In the genomic region with DNA sequence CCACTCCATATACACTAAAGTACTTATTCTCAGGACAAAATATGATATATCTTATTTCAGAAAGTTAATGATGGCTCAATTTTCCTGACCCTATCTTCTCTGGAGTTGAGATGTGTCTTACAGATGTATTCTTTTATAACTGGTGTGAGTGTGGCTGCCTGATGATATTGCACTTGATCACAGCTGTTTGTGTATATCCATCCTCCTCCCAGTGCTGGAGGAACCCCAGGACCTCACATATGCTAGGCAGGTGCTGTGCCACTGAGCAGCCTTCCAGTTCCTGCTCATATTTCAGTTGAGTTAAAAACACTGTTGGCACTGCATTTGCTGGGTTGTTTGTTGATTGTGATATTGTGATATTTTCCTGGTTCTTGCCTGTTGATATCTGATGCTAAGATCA, we compare ENCODE assay signal across 26 mouse cellular contexts. TPM values are rescaled to one million over a fixed set of nuclear protein-coding genes. Genes with fewer than 3 reads are reported as not detected.
DNase-seq lines count a peak whose midpoint lies in the region; ATAC-seq and TF ChIP-seq lines count a peak whose summit lies in the region.
"Had no signal": no experiment of that assay in that cellular context is flagged by ENCODE, and none has a peak within 500 bp of the region (broad histone marks: within the 10 kb centered on the region; RNA-seq: fewer than 3 reads in every experiment).

No protein-coding gene starts in this region.

- H3K4me2 ChIP-seq in embryonic facial prominence, embryonic 13.5 days: no peak overlapping the region
- no peak overlapping the region for H3K4me2 ChIP-seq in midbrain, embryonic 11.5 days
- H3K4me2 ChIP-seq in midbrain, embryonic 15.5 days: no peak overlapping the region
- no peak overlapping the region for H3K4me2 ChIP-seq in myocyte (ENCODE audit: low read depth)
- H3K4me2 ChIP-seq: forebrain, embryonic 13.5 days; forebrain, embryonic 15.5 days had no signal

- no peaks in the 10 kb centered on the region for H3K27me3 ChIP-seq in embryonic facial prominence, embryonic 13.5 days
- no peaks in the 10 kb centered on the region for H3K27me3 ChIP-seq in embryonic facial prominence, embryonic 10.5 days (replicated peaks; ENCODE audit: low read depth, poor library complexity, severe bottlenecking)
- no peaks in the 10 kb centered on the region for H3K27me3 ChIP-seq in midbrain, embryonic 11.5 days (ENCODE audit: control insufficient read depth, insufficient read depth, low read length)
- no peaks in the 10 kb centered on the region for H3K27me3 ChIP-seq in midbrain, embryonic 15.5 days (replicated peaks)
- no peaks in the 10 kb centered on the region for H3K27me3 ChIP-seq in myocyte (ENCODE audit: control insufficient read depth, insufficient read depth, insufficient read length)
- H3K27me3 ChIP-seq: CH12.LX; forebrain, embryonic 13.5 days; forebrain, embryonic 15.5 days; Patski had no signal

- no peaks in the 10 kb centered on the region for H3K4me1 ChIP-seq in embryonic facial prominence, embryonic 13.5 days
- H3K4me1 ChIP-seq in embryonic facial prominence, embryonic 10.5 days: no peaks in the 10 kb centered on the region
- H3K4me1 ChIP-seq in midbrain, embryonic 11.5 days (ENCODE audit: control insufficient read depth, insufficient read depth, low read length): no peaks in the 10 kb centered on the region
- no peaks in the 10 kb centered on the region for H3K4me1 ChIP-seq in midbrain, embryonic 15.5 days
- H3K4me1 ChIP-seq: forebrain, embryonic 13.5 days; forebrain, embryonic 15.5 days had no signal

- H3K79me2 ChIP-seq in myocyte (ENCODE audit: control insufficient read depth, insufficient read depth): no peaks in the 10 kb centered on the region

- no peak for DNase-seq in embryonic facial prominence, embryonic 10.5 days (ENCODE audit: low spot score)
- peak; percentile 39 for DNase-seq in midbrain, embryonic 11.5 days (ENCODE audit: low spot score, missing footprints)
- no peak for DNase-seq in adrenal gland, postnatal 4 days (ENCODE audit: low spot score in 2 of 2)
- DNase-seq: adrenal gland, adult 2 months; adrenal gland, postnatal 10 days; adrenal gland, postnatal 25 days; B cell, adult 2 months; cerebellum, adult 11-12 months; cerebellum, adult 2 months; cerebellum, adult 9-10 months; cerebellum, postnatal 10 days; cerebellum, postnatal 25 days; forebrain, postnatal 0 days had no signal

- H3K9me3 ChIP-seq in embryonic facial prominence, embryonic 13.5 days: no peaks in the 10 kb centered on the region
- H3K9me3 ChIP-seq in embryonic facial prominence, embryonic 10.5 days: no peaks in the 10 kb centered on the region
- H3K9me3 ChIP-seq in midbrain, embryonic 11.5 days (ENCODE audit: control insufficient read depth, low read length): no peaks in the 10 kb centered on the region
- no peaks in the 10 kb centered on the region for H3K9me3 ChIP-seq in midbrain, embryonic 15.5 days
- H3K9me3 ChIP-seq: forebrain, embryonic 13.5 days; forebrain, embryonic 15.5 days; G1E had no signal

- no peaks in the 10 kb centered on the region for H3K36me3 ChIP-seq in embryonic facial prominence, embryonic 13.5 days
- H3K36me3 ChIP-seq in embryonic facial prominence, embryonic 10.5 days (replicated peaks): no peaks in the 10 kb centered on the region
- H3K36me3 ChIP-seq in midbrain, embryonic 11.5 days (ENCODE audit: control insufficient read depth, insufficient read depth, low read length): no peaks in the 10 kb centered on the region
- H3K36me3 ChIP-seq in midbrain, embryonic 15.5 days (replicated peaks): no peaks in the 10 kb centered on the region
- H3K36me3 ChIP-seq in myocyte (ENCODE audit: control insufficient read depth, insufficient read depth): no peaks in the 10 kb centered on the region
- H3K36me3 ChIP-seq: forebrain, embryonic 15.5 days; G1E had no signal

- no peak overlapping the region for H3ac ChIP-seq in myocyte (ENCODE audit: control insufficient read depth, insufficient read length)

- no peak overlapping the region for H3K4me3 ChIP-seq in embryonic facial prominence, embryonic 13.5 days
- H3K4me3 ChIP-seq in embryonic facial prominence, embryonic 10.5 days: no peak overlapping the region
- no peak overlapping the region for H3K4me3 ChIP-seq in midbrain, embryonic 11.5 days (ENCODE audit: low read depth, low read length)
- no peak overlapping the region for H3K4me3 ChIP-seq in midbrain, embryonic 15.5 days
- H3K4me3 ChIP-seq in myocyte: no peak overlapping the region
- H3K4me3 ChIP-seq: forebrain, embryonic 13.5 days; forebrain, embryonic 15.5 days had no signal

- H3K27ac ChIP-seq in embryonic facial prominence, embryonic 13.5 days: no peak overlapping the region
- no peak overlapping the region for H3K27ac ChIP-seq in embryonic facial prominence, embryonic 10.5 days (replicated peaks)
- no peak overlapping the region for H3K27ac ChIP-seq in midbrain, embryonic 11.5 days (ENCODE audit: low read depth, low read length)
- H3K27ac ChIP-seq in midbrain, embryonic 15.5 days: no peak overlapping the region
- H3K27ac ChIP-seq: forebrain, embryonic 13.5 days; forebrain, embryonic 15.5 days had no signal

- 0 out of 2 replicates have a peak, but pooled peaks have one; percentile 59 for ATAC-seq in embryonic facial prominence, embryonic 13.5 days (ENCODE audit: insufficient number of reproducible peaks, insufficient read depth, low FRiP score, low TSS enrichment, low read depth)
- ATAC-seq in midbrain, embryonic 11.5 days (ENCODE audit: low FRiP score): no peak
- ATAC-seq in midbrain, embryonic 15.5 days (replicated peaks): no peak
- ATAC-seq: activated CD4-positive, CD25-positive, alpha-beta regulatory T cell, adult 4 months; CD4-positive, CD25-positive, alpha-beta regulatory T cell, adult 4 months; forebrain, embryonic 13.5 days; forebrain, embryonic 15.5 days; forebrain, postnatal 0 days; Patski had no signal

- TF ChIP-seq POLR2A in myocyte (IDR thresholded peaks at IDR 0.05; ENCODE audit: insufficient read length, low read depth): no peak

- no peak overlapping the region for H3K9ac ChIP-seq in embryonic facial prominence, embryonic 13.5 days
- H3K9ac ChIP-seq in midbrain, embryonic 11.5 days (ENCODE audit: low read length): no peak overlapping the region
- H3K9ac ChIP-seq in midbrain, embryonic 15.5 days: no peak overlapping the region
- H3K9ac ChIP-seq: forebrain, embryonic 13.5 days; forebrain, embryonic 15.5 days; forebrain, postnatal 0 days had no signal

TF ChIP-seq in myocyte, 11 proteins besides CTCF, POLR2A, EP300 and RAD21:
- TF ChIP-seq SRF (IDR thresholded peaks at IDR 0.05; ENCODE audit: control insufficient read depth, insufficient read length, low read depth) (no peak), MYOG (IDR thresholded peaks at IDR 0.05; ENCODE audit: control insufficient read depth in 1 of 3, insufficient read depth in 1 of 3, insufficient read length in 2 of 3, low read depth in 2 of 3) (peak; percentile 11 to 64 (median 13)), TCF3 (IDR thresholded peaks at IDR 0.05; ENCODE audit: insufficient read length, low read depth) (peak; percentile 16), E2F4 (IDR thresholded peaks at IDR 0.05; ENCODE audit: insufficient read depth) (no peak), REST (IDR thresholded peaks at IDR 0.05; ENCODE audit: insufficient read depth, insufficient read length) (no peak), USF1 (IDR thresholded peaks at IDR 0.05; ENCODE audit: low read depth) (no peak), POLR2AphosphoS2 (IDR thresholded peaks at IDR 0.05; ENCODE audit: insufficient read length, low read depth) (no peak), MYOD1 (IDR thresholded peaks at IDR 0.05; ENCODE audit: control insufficient read depth in 1 of 3, insufficient read length in 2 of 3, low read depth in 2 of 3) (peak in 2 of 3 experiments; percentile 69 to 78), MAX (IDR thresholded peaks at IDR 0.05; ENCODE audit: low read depth) (no peak), TCF12 (IDR thresholded peaks at IDR 0.05; ENCODE audit: insufficient read depth, poor library complexity, severe bottlenecking) (no peak), CEBPB (IDR thresholded peaks at IDR 0.05; ENCODE audit: insufficient read depth, poor library complexity, severe bottlenecking) (no peak)

RNA-seq across cellular contexts. Expression of gene Txn1, which starts 14.1 kb away (rescaled TPM):
- polyA plus RNA-seq in embryonic facial prominence, embryonic 13.5 days (2015; fragmentation: Nextera tagmentation; extraction: Ambion mirVana): 403 and 406 TPM in 2 replicates
- polyA plus RNA-seq in embryonic facial prominence, embryonic 10.5 days (2016; fragmentation: Nextera tagmentation; extraction: Ambion mirVana): 405 and 415 TPM in 2 replicates
- polyA plus RNA-seq in midbrain, embryonic 11.5 days (2014; fragmentation: Nextera tagmentation; extraction: Ambion mirVana): 404 and 408 TPM in 2 replicates
- polyA plus RNA-seq in midbrain, embryonic 15.5 days (2015; fragmentation: Nextera tagmentation; extraction: Ambion mirVana): 255 and 270 TPM in 2 replicates
- 381 TPM for polyA plus RNA-seq in myocyte (2012; fragmentation: generic; extraction: Trizol)
- 100 to 1,000 TPM; 263 to 266 TPM for total RNA-seq in adrenal gland, postnatal 4 days (2021)

RNA-seq across cellular contexts. Expression of gene Txndc8, which starts 38.6 kb away (rescaled TPM):
- not detected in 2 replicates for polyA plus RNA-seq in embryonic facial prominence, embryonic 13.5 days (2015; fragmentation: Nextera tagmentation; extraction: Ambion mirVana)
- not detected in 2 replicates for polyA plus RNA-seq in embryonic facial prominence, embryonic 10.5 days (2016; fragmentation: Nextera tagmentation; extraction: Ambion mirVana)
- polyA plus RNA-seq in midbrain, embryonic 11.5 days (2014; fragmentation: Nextera tagmentation; extraction: Ambion mirVana): not detected in 2 replicates
- polyA plus RNA-seq in midbrain, embryonic 15.5 days (2015; fragmentation: Nextera tagmentation; extraction: Ambion mirVana): not detected in 2 replicates
- not detected for polyA plus RNA-seq in myocyte (2012; fragmentation: generic; extraction: Trizol)
- not detected for total RNA-seq in adrenal gland, postnatal 4 days (2021)
- total RNA-seq: adrenal gland, adult 2 months; adrenal gland, postnatal 10 days; adrenal gland, postnatal 25 days; CH12.LX; forebrain, postnatal 0 days; G1E had no signal
- polyA plus RNA-seq: activated CD4-positive, CD25-positive, alpha-beta regulatory T cell, adult 4 months; adrenal gland, adult 2 months; CD4-positive, CD25-positive, alpha-beta regulatory T cell, adult 4 months; cerebellum, adult 2 months; cortical plate, adult 2 months; embryonic facial prominence, embryonic 11.5 days; forebrain, embryonic 11.5 days; forebrain, embryonic 13.5 days; forebrain, embryonic 15.5 days; forebrain, postnatal 0 days; G1E; Patski had no signal

RNA-seq across cellular contexts. Expression of gene D630039A03Rik, which starts 54.2 kb away (rescaled TPM):
- 0.18 TPM in 1 of 2 replicates, not detected in the other for polyA plus RNA-seq in embryonic facial prominence, embryonic 13.5 days (2015; fragmentation: Nextera tagmentation; extraction: Ambion mirVana)
- polyA plus RNA-seq in embryonic facial prominence, embryonic 10.5 days (2016; fragmentation: Nextera tagmentation; extraction: Ambion mirVana): 0.11 TPM in 1 of 2 replicates, not detected in the other
- polyA plus RNA-seq in midbrain, embryonic 11.5 days (2014; fragmentation: Nextera tagmentation; extraction: Ambion mirVana): 0.04 TPM in 1 of 2 replicates, not detected in the other
- polyA plus RNA-seq in midbrain, embryonic 15.5 days (2015; fragmentation: Nextera tagmentation; extraction: Ambion mirVana): 0.05 and 0.08 TPM in 2 replicates
- polyA plus RNA-seq in myocyte (2012; fragmentation: generic; extraction: Trizol): 0.01 TPM
- 10 to 100 TPM; 10.1 to 10.2 TPM for total RNA-seq in adrenal gland, postnatal 4 days (2021)
- total RNA-seq: CH12.LX had no signal
- polyA plus RNA-seq: forebrain, embryonic 11.5 days; forebrain, embryonic 15.5 days; forebrain, postnatal 0 days; G1E had no signal
